ENCODE assay signal across 14 mouse cellular contexts in the genomic region with DNA sequence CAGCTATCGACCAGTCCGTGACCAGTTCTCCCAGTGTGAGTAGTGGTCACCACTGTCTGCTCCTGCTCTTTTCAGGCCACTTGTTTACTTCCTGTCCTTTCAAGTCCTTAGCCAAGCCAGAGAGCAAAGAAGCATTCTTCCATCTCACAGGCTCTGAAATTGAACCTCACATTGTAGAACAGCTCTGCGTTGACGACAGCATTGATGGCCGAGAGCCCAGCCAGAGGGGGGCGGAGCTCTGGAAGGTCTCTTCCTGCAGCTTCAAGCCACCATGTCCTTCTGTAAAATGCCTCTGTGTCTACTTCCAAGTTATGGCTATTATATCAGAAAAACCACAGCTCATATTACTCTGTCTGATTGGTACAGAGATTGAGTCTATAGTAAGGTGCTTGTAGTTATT. TPM values are rescaled to one million over a fixed set of nuclear protein-coding genes. Genes with fewer than 3 reads are reported as not detected.
DNase-seq lines count a peak whose midpoint lies in the region; ATAC-seq lines count a peak whose summit lies in the region.
"Had no signal": no experiment of that assay in that cellular context is flagged by ENCODE, and none has a peak within 500 bp of the region (broad histone marks: within the 10 kb centered on the region; RNA-seq: fewer than 3 reads in every experiment).

No protein-coding gene starts in this region.

- intact Hi-C loops in heart, postnatal 10 days (cut with DNase I): no loop called here
- intact Hi-C loops in left cerebral cortex, postnatal 4 days (cut with DNase I): no loop called here

- H3K4me1 ChIP-seq in heart, embryonic 11.5 days (ENCODE audit: control insufficient read depth, insufficient read depth, low read length): peaks cover 12% of the 10 kb centered on the region
- H3K4me1 ChIP-seq: liver, embryonic 15.5 days had no signal

- no peak overlapping the region for H3K9ac ChIP-seq in heart, embryonic 11.5 days (ENCODE audit: low read depth, low read length)
- H3K9ac ChIP-seq: liver, embryonic 15.5 days had no signal

- ATAC-seq in heart, embryonic 11.5 days (replicated peaks; ENCODE audit: insufficient number of reproducible peaks, low FRiP score, low TSS enrichment): no peak
- ATAC-seq: inflammation-experienced regulatory T-cells, adult 6 months had no signal

- peak; percentile 15 to 17 for DNase-seq in adrenal gland, postnatal 36 days
- no peak for DNase-seq in adrenal gland, postnatal 4 days (ENCODE audit: low spot score in 2 of 2)
- DNase-seq in heart, postnatal 10 days: peak; percentile 28 to 30
- peak; percentile 31 for DNase-seq in left cerebral cortex, postnatal 4 days
- no peak for DNase-seq in left cerebral cortex, adult 9 months (ENCODE audit: low spot score in 2 of 2)
- DNase-seq in NIH3T3 (ENCODE audit: low read depth): peak; percentile 6
- DNase-seq in urinary bladder, postnatal 14 days (ENCODE audit: low spot score): no peak
- DNase-seq: cerebellum, adult 9-10 months; gastrocnemius, postnatal 25 days had no signal

- 51% methylated on average over 6 of the region's 6 CpGs for WGBS in heart, embryonic 11.5 days (ENCODE audit: insufficient replicate concordance)

- no peak overlapping the region for H3K4me2 ChIP-seq in heart, embryonic 11.5 days
- H3K4me2 ChIP-seq: liver, embryonic 15.5 days had no signal

- no peaks in the 10 kb centered on the region for H3K36me3 ChIP-seq in heart, embryonic 11.5 days (ENCODE audit: control insufficient read depth, insufficient read depth, low read length)
- H3K36me3 ChIP-seq: forebrain, embryonic 10.5 days; liver, embryonic 15.5 days had no signal

- H3K27ac ChIP-seq in heart, embryonic 11.5 days (ENCODE audit: low read depth, low read length): no peak overlapping the region
- H3K27ac ChIP-seq: forebrain, embryonic 10.5 days; liver, embryonic 15.5 days had no signal

- H3K9me3 ChIP-seq in heart, embryonic 11.5 days (replicated peaks; ENCODE audit: control insufficient read depth, low read length): no peaks in the 10 kb centered on the region
- H3K9me3 ChIP-seq: forebrain, embryonic 10.5 days; liver, embryonic 15.5 days had no signal

- H3K27me3 ChIP-seq in heart, embryonic 11.5 days (ENCODE audit: control insufficient read depth, insufficient read depth, low read length): peaks cover 3% of the 10 kb centered on the region; the same call in 1 of the 2 replicates
- H3K27me3 ChIP-seq: liver, embryonic 15.5 days had no signal

- no peak overlapping the region for H3K4me3 ChIP-seq in heart, embryonic 11.5 days (ENCODE audit: low read depth, low read length)
- H3K4me3 ChIP-seq: forebrain, embryonic 10.5 days; liver, embryonic 15.5 days had no signal

RNA-seq across cellular contexts. Expression of gene C8b, which starts 19.6 kb away (rescaled TPM):
- total RNA-seq in adrenal gland, postnatal 36 days (2021): under 1 TPM in 1 of 2 experiments, not detected in 1; 0.43 TPM
- 10 to 100 TPM in 1 of 2 experiments, under 1 TPM in 1; 0.36 to 13.0 TPM for total RNA-seq in adrenal gland, postnatal 4 days (2021)
- not detected for total RNA-seq in heart, postnatal 10 days (2021)
- 0.11 TPM in 1 of 2 replicates, not detected in the other for polyA plus RNA-seq in heart, embryonic 11.5 days (2014; fragmentation: Nextera tagmentation; extraction: Ambion mirVana)
- under 1 TPM; 0.38 to 0.44 TPM for total RNA-seq in left cerebral cortex, postnatal 4 days (2021)
- total RNA-seq: gastrocnemius, postnatal 25 days had no signal
- polyA plus RNA-seq: forebrain, embryonic 10.5 days; inflammation-experienced regulatory T-cells, adult 6 months; limb, embryonic 11.5 days had no signal

Comparison
In these comparisons a context has a peak if more than half of its experiments do, and no peak if none do; other contexts are left out.
1. DNase-seq: peak in adrenal gland, postnatal 36 days (2 of 2), heart, postnatal 10 days (2 of 2), left cerebral cortex, postnatal 4 days (single experiment) and NIH3T3 (single experiment); none in adrenal gland, postnatal 4 days (0 of 2), left cerebral cortex, adult 9 months (0 of 2) and urinary bladder, postnatal 14 days (single experiment).